In the genomic region with DNA sequence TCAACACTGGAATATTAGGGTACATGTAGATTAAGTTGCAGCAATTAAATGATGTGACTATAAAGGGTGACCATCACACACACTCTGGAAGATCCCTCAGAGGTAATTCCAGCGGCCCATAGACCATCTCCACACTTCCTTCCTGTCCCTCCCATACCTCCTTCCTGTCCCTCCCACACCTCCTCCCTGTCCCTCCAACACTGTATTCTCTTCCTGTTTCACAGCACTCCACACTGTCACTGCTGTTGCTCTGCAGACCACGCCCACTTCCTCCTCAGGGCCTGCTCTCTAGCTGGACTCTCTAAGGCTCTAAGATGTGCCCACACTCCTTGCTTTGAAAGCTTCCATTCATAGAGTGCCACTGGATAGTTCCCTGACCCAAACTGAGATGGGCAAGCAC, we compare ENCODE assay signal across 10 mouse cellular contexts. TPM values are rescaled to one million over a fixed set of nuclear protein-coding genes. Genes with fewer than 3 reads are reported as not detected.
DNase-seq lines count a peak whose midpoint lies in the region; ATAC-seq lines count a peak whose summit lies in the region.
"Had no signal": no experiment of that assay in that cellular context is flagged by ENCODE, and none has a peak within 500 bp of the region (broad histone marks: within the 10 kb centered on the region; RNA-seq: fewer than 3 reads in every experiment).

No protein-coding gene starts in this region.

- ATAC-seq in hematopoietic stem cell, adult 5-6 weeks (replicated peaks in 1 of 2; ENCODE audit: insufficient read depth in 1 of 2, low FRiP score in 2 of 2, low TSS enrichment in 1 of 2, low read depth in 1 of 2, poor library complexity in 2 of 2, severe bottlenecking in 2 of 2), result peak; percentile 83 to 92
- ATAC-seq in megakaryocyte progenitor cell, adult 5-6 weeks (replicated peaks; ENCODE audit: poor library complexity), result peak; percentile 97

- DNase-seq in adrenal gland, postnatal 10 days, result peak; percentile 5
- no peak for DNase-seq in adrenal gland, postnatal 25 days
- peak; percentile 78 for DNase-seq in A20 (ENCODE audit: low read depth, low spot score)
- no peak for DNase-seq in urinary bladder, adult 2 months (ENCODE audit: low spot score)
- no peak for DNase-seq in testis, postnatal 14 days (ENCODE audit: low spot score)
- DNase-seq in cerebellum, adult 11 months, result no peak
- DNase-seq: cerebellum, adult 18-20 months; layer of hippocampus, adult 9-11 months had no signal

RNA-seq across cellular contexts. Expression of a gene that starts 13.5 kb away (rescaled TPM):
- total RNA-seq in adrenal gland, postnatal 10 days (2021), result not detected
- total RNA-seq in adrenal gland, postnatal 25 days (2021), result not detected in 2 replicates
- not detected in 2 replicates for total RNA-seq in hematopoietic stem cell, adult 5-6 weeks (2017)
- total RNA-seq in megakaryocyte progenitor cell, adult 5-6 weeks (2015), result not detected in 2 replicates
- total RNA-seq in megakaryocyte progenitor cell, adult 5-6 weeks (2017), result 0.54 TPM in 1 of 2 replicates, not detected in the other
- not detected in 2 replicates for polyA plus RNA-seq in urinary bladder, adult 2 months (2012; rRNA removed)

RNA-seq across cellular contexts. Expression of a gene that starts 37.9 kb away (rescaled TPM):
- total RNA-seq in adrenal gland, postnatal 10 days (2021), result 10 to 100 TPM; 50.8 to 51.7 TPM
- 66.9 and 85.4 TPM in 2 replicates for total RNA-seq in adrenal gland, postnatal 25 days (2021)
- 48.3 and 56.4 TPM in 2 replicates for total RNA-seq in hematopoietic stem cell, adult 5-6 weeks (2017)
- 54.4 and 56.0 TPM in 2 replicates for total RNA-seq in megakaryocyte progenitor cell, adult 5-6 weeks (2015)
- 34.3 and 36.6 TPM in 2 replicates for total RNA-seq in megakaryocyte progenitor cell, adult 5-6 weeks (2017)
- 51.9 and 57.7 TPM in 2 replicates for polyA plus RNA-seq in urinary bladder, adult 2 months (2012; rRNA removed)

RNA-seq across cellular contexts. Expression of a gene that starts 42.9 kb away (rescaled TPM):
- 1 to 10 TPM; 5.4 to 6.0 TPM for total RNA-seq in adrenal gland, postnatal 10 days (2021)
- 4.6 and 6.5 TPM in 2 replicates for total RNA-seq in adrenal gland, postnatal 25 days (2021)
- total RNA-seq in hematopoietic stem cell, adult 5-6 weeks (2017), result 0.81 TPM in 1 of 2 replicates, not detected in the other
- 0.07 TPM in 1 of 2 replicates, not detected in the other for total RNA-seq in megakaryocyte progenitor cell, adult 5-6 weeks (2015)
- total RNA-seq in megakaryocyte progenitor cell, adult 5-6 weeks (2017), result 0.17 TPM in 1 of 2 replicates, not detected in the other
- polyA plus RNA-seq in urinary bladder, adult 2 months (2012; rRNA removed), result 4.0 and 5.7 TPM in 2 replicates

Comparison
In these comparisons a context has a peak if more than half of its experiments do, and no peak if none do; other contexts are left out.
1. DNase-seq: peak in adrenal gland, postnatal 10 days (single experiment) and A20 (single experiment); none in adrenal gland, postnatal 25 days (single experiment), urinary bladder, adult 2 months (single experiment), testis, postnatal 14 days (single experiment) and cerebellum, adult 11 months (single experiment).